Mouse (Mus musculus) lung, embryonic 15.5 days (tissue): ENCODE measurements at regions not wholly inside any gene's neighbourhood (a gene's known extent, or its start where the extent isn't known, plus 50 kb on each side); places are given as distances from the start of the nearest gene placed in this dataset.
A peak's percentile ranks its signal among the peaks of the same experiment; 100 is the strongest.

Experiments used
- ATAC-seq: fragments of 200-750 bp; cut with Nextera tagmentation; 2 replicates; pipeline ENCODE4 v1.8.0; 2017; ENCODE audit warnings: moderate number of reproducible peaks, borderline replicate concordance; ENCODE audit not compliant: low FRiP score, low TSS enrichment; ENCODE audit errors: extremely low read depth
- H3K27ac ChIP-seq: fragments of 300-500 bp; sonication (generic); 2 replicates; pipeline ENCODE4 v1.5.1; 2015; ENCODE audit warnings: moderate library complexity, mild to moderate bottlenecking, inconsistent platforms
- H3K27me3 ChIP-seq: fragments of 300-500 bp; sonication (generic); 2 replicates; pipeline ENCODE4 v1.6.1; 2015; ENCODE audit warnings: inconsistent platforms
- H3K36me3 ChIP-seq: fragments of 300-500 bp; sonication (generic); 2 replicates; pipeline ENCODE4 v1.6.1; 2015; ENCODE audit warnings: inconsistent platforms
- H3K4me1 ChIP-seq: fragments of 300-500 bp; sonication (generic); 2 replicates; pipeline ENCODE4 v1.6.1; 2015; ENCODE audit warnings: inconsistent platforms
- H3K4me2 ChIP-seq: fragments of 300-500 bp; sonication (generic); 2 replicates; pipeline ENCODE4 v1.6.1; 2015; ENCODE audit warnings: inconsistent platforms, mild to moderate bottlenecking, moderate library complexity
- H3K4me3 ChIP-seq: fragments of 300-500 bp; sonication (generic); 2 replicates; pipeline ENCODE4 v1.5.1; 2015; ENCODE audit warnings: mild to moderate bottlenecking, inconsistent platforms
- H3K9ac ChIP-seq: fragments of 300-500 bp; sonication (generic); 2 replicates; pipeline ENCODE4 v1.6.1; 2015; ENCODE audit warnings: inconsistent platforms
- H3K9me3 ChIP-seq: fragments of 300-500 bp; sonication (generic); 2 replicates; pipeline ENCODE4 v1.6.1; 2016; ENCODE audit warnings: inconsistent platforms
- WGBS: fragments of 180-500 bp; shearing (Covaris S2); methylation state at CpG from one replicate; pipeline ENCODE4 v1.1.7; 2015; 5-methylcytosine and 5-hydroxymethylcytosine counted together

- Histone ChIP-seq H3K36me3 (no peaks in the 10 kb centered on the region), H3K27me3 (no peaks in the 10 kb centered on the region)
- WGBS, result 93% methylated on average over 2 of the region's 2 CpGs
Observed at GRCm38 (mm10) chr1:101113266-101113849, 1340.8 kb downstream of the Cntnap5b start.

GRCm38 (mm10) chr1:101122091-101122825 lies 1349.7 kb downstream of the Cntnap5b start:
- WGBS, result 85% methylated on average over 2 of the region's 2 CpGs
- Histone ChIP-seq H3K36me3 (no peaks in the 10 kb centered on the region), H3K9me3 (no peaks in the 10 kb centered on the region), H3K4me1 (no peaks in the 10 kb centered on the region), H3K27me3 (no peaks in the 10 kb centered on the region), H3K27ac (no peak overlapping the region), H3K4me2 (no peak overlapping the region), H3K4me3 (no peak overlapping the region), H3K9ac (no peak overlapping the region)
- ATAC-seq, result no peak

More at GRCm38 (mm10) chr1:101113266-101113849, 1340.8 kb downstream of the Cntnap5b start:
- Histone ChIP-seq H3K27ac (no peak overlapping the region), H3K9ac (no peak overlapping the region), H3K4me1 (no peaks in the 10 kb centered on the region), H3K9me3 (no peaks in the 10 kb centered on the region), H3K4me3 (no peak overlapping the region), H3K4me2 (no peak overlapping the region)
- ATAC-seq, result no peak

- Histone ChIP-seq H3K4me1 (no peaks in the 10 kb centered on the region), H3K9me3 (no peaks in the 10 kb centered on the region), H3K27me3 (no peaks in the 10 kb centered on the region), H3K4me3 (no peak overlapping the region), H3K36me3 (no peaks in the 10 kb centered on the region), H3K4me2 (no peak overlapping the region), H3K27ac (no peak overlapping the region), H3K9ac (no peak overlapping the region)
- 77% methylated on average over 1 of the region's 1 CpGs for WGBS
- ATAC-seq, result no peak
Observed at GRCm38 (mm10) chr1:101127242-101127641, 1354.7 kb downstream of the Cntnap5b start.

- Histone ChIP-seq H3K4me3 (no peak overlapping the region), H3K4me1 (no peaks in the 10 kb centered on the region), H3K9me3 (no peaks in the 10 kb centered on the region), H3K4me2 (no peak overlapping the region), H3K36me3 (no peaks in the 10 kb centered on the region), H3K27ac (no peak overlapping the region), H3K9ac (no peak overlapping the region), H3K27me3 (no peaks in the 10 kb centered on the region)
- 54% methylated on average over 2 of the region's 2 CpGs for WGBS
- peak; percentile 27; the same call in 1 of the 2 replicates for ATAC-seq
Observed at GRCm38 (mm10) chr1:101166666-101167065, 1394.1 kb downstream of the Cntnap5b start.
